Mouse (Mus musculus): ENCODE measurements at regions not wholly inside any gene's neighbourhood (a gene's known extent, or its start where the extent isn't known, plus 50 kb on each side); places are given as distances from the start of the nearest gene placed in this dataset.

GRCm38 (mm10) chr1:111699030-111699732 lies 165.5 kb downstream of the Dsel start:
- ATAC-seq = no peak

GRCm38 (mm10) chr1:111660950-111661349 lies 203.8 kb downstream of the Dsel start:
- H3K4me1 ChIP-seq (ENCODE audit: insufficient read depth) = no peaks in the 10 kb centered on the region
- no peak overlapping the region for H3K27ac ChIP-seq (ENCODE audit: low read depth)
- H3K9me3 ChIP-seq (ENCODE audit: low read length) = no peaks in the 10 kb centered on the region
- H3K36me3 ChIP-seq (replicated peaks; ENCODE audit: insufficient read depth, low read length) = no peaks in the 10 kb centered on the region
- H3K9ac ChIP-seq (replicated peaks) = no peak overlapping the region
- no peak overlapping the region for H3K4me3 ChIP-seq (ENCODE audit: low read depth, low read length)
- ATAC-seq (no peak), DNase-seq (no peak)
- no peak overlapping the region for H3K4me2 ChIP-seq (ENCODE audit: low read depth, low read length)
- no peak for TF ChIP-seq CTCF (IDR thresholded peaks at IDR 0.05; ENCODE audit: low read depth)
- TF ChIP-seq EP300 (IDR thresholded peaks at IDR 0.05; ENCODE audit: low read depth) = no peak
- 74% methylated on average over 1 of the region's 1 CpGs for WGBS (ENCODE audit: insufficient replicate concordance)
- no peaks in the 10 kb centered on the region for H3K27me3 ChIP-seq (ENCODE audit: insufficient read depth, low read length)

More at GRCm38 (mm10) chr1:111699030-111699732, 165.5 kb downstream of the Dsel start:
- H3K4me3 ChIP-seq (ENCODE audit: low read depth, low read length) = no peak overlapping the region
- no peaks in the 10 kb centered on the region for H3K4me1 ChIP-seq (ENCODE audit: insufficient read depth)
- no peak overlapping the region for H3K27ac ChIP-seq (ENCODE audit: low read depth)
- no peaks in the 10 kb centered on the region for H3K36me3 ChIP-seq (replicated peaks; ENCODE audit: insufficient read depth, low read length)
- no peaks in the 10 kb centered on the region for H3K9me3 ChIP-seq (ENCODE audit: low read length)
- DNase-seq = no peak
- H3K9ac ChIP-seq (replicated peaks) = no peak overlapping the region
- no peaks in the 10 kb centered on the region for H3K27me3 ChIP-seq (ENCODE audit: insufficient read depth, low read length)
- no peak overlapping the region for H3K4me2 ChIP-seq (ENCODE audit: low read depth, low read length)
- TF ChIP-seq EP300 (IDR thresholded peaks at IDR 0.05; ENCODE audit: low read depth) = no peak
- no peak for TF ChIP-seq CTCF (IDR thresholded peaks at IDR 0.05; ENCODE audit: low read depth)

- WGBS (ENCODE audit: insufficient replicate concordance) = 4% methylated on average over 2 of the region's 2 CpGs
- DNase-seq = no peak
- H3K9me3 ChIP-seq (ENCODE audit: low read length) = no peaks in the 10 kb centered on the region
These were observed 204.5 kb downstream of the Dsel start for GRCm38 (mm10) chr1:111660099-111660670.

GRCm38 (mm10) chr1:111633860-111634460 lies 230.8 kb downstream of the Dsel start:
- Histone ChIP-seq H3K27ac (ENCODE audit: low read depth) (no peak overlapping the region), H3K4me3 (ENCODE audit: low read depth, low read length) (no peak overlapping the region), H3K4me2 (ENCODE audit: low read depth, low read length) (no peak overlapping the region), H3K4me1 (ENCODE audit: insufficient read depth) (no peaks in the 10 kb centered on the region), H3K9ac (replicated peaks) (no peak overlapping the region), H3K36me3 (replicated peaks; ENCODE audit: insufficient read depth, low read length) (no peaks in the 10 kb centered on the region), H3K27me3 (ENCODE audit: insufficient read depth, low read length) (no peaks in the 10 kb centered on the region), H3K9me3 (ENCODE audit: low read length) (no peaks in the 10 kb centered on the region)
- DNase-seq (no peak), ATAC-seq (no peak)
- 64% methylated on average over 3 of the region's 3 CpGs for WGBS (ENCODE audit: insufficient replicate concordance)
- TF ChIP-seq CTCF (IDR thresholded peaks at IDR 0.05; ENCODE audit: low read depth) (peak; percentile 43), EP300 (IDR thresholded peaks at IDR 0.05; ENCODE audit: low read depth) (no peak)

More at GRCm38 (mm10) chr1:111660099-111660670, 204.5 kb downstream of the Dsel start:
- H3K4me3 ChIP-seq (ENCODE audit: low read depth, low read length) = no peak overlapping the region
- no peak overlapping the region for H3K27ac ChIP-seq (ENCODE audit: low read depth)
- no peak overlapping the region for H3K9ac ChIP-seq (replicated peaks)
- H3K4me1 ChIP-seq (ENCODE audit: insufficient read depth) = no peaks in the 10 kb centered on the region
- H3K36me3 ChIP-seq (replicated peaks; ENCODE audit: insufficient read depth, low read length) = no peaks in the 10 kb centered on the region
- H3K4me2 ChIP-seq (ENCODE audit: low read depth, low read length) = no peak overlapping the region
- TF ChIP-seq EP300 (IDR thresholded peaks at IDR 0.05; ENCODE audit: low read depth) (no peak), CTCF (IDR thresholded peaks at IDR 0.05; ENCODE audit: low read depth) (peak; percentile 64)
- no peak for ATAC-seq
- H3K27me3 ChIP-seq (ENCODE audit: insufficient read depth, low read length) = no peaks in the 10 kb centered on the region
